Mouse (Mus musculus) A20 (cell line): ENCODE measurements around the gene Oas2.
A peak's percentile ranks its signal among the peaks of the same experiment; 100 is the strongest.

Experiments used
- DNase-seq: peaks from one replicate; pipeline ENCODE4 v3.0.0-alpha.2; 2011; ENCODE audit warnings: low read depth, low spot score

Gene Oas2

GRCm38 (mm10) chr5:120732740-120733139 is 16.9 kb downstream of the Oas2 start:
- no peak for DNase-seq

DNA sequence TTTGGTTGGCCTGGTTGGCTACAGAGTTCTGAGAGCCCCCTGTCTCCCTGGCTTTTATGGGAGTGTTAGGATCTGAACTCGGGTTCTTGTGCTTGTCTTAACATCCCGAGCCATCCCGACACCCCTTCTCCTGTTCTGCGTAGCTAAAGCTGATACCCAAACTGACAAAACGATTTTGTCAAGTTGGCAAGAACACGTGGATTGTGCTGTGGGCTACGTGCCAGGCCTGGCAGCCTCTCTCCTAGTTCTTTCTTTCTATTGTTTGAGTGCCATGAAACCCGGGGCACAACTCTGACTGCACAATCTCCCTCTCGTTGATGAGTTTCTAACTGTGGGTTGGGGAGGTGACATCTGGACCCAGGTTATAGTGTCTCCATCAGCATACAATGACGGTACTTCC is 20.3 kb downstream of the Oas2 start:
- DNase-seq: no peak

DNA sequence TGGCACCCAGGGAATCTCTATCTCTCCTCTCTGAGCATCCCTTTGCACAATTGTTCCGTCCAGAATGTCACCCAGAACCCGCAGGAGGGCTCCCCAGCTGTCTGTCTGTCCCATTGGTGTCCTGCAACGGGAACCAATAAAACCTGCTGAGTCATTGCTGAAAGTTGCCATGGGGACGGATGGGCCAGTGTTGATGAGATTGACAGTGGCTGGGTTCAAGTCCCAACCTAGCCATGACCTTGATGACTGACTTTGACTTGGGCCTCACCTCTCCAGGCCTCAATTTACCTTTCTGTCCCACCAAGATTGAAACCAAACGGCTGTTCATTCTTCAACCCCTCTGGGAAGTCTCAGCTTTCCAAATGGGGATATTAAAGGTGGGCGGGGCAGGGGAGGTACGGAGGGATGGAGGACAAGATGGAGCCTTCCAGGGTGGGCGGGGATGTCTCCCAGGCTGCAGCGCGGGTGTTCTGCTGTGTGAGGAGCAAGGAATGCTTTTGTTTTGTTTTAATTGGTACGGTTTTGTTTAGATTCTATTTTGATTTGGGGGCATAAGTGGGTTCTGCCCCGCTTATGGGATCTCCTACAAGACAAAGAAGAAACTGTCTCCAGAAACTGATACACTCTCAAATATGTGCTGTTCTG is 23.7 kb downstream of the Oas2 start:
- DNase-seq: no peak

DNA sequence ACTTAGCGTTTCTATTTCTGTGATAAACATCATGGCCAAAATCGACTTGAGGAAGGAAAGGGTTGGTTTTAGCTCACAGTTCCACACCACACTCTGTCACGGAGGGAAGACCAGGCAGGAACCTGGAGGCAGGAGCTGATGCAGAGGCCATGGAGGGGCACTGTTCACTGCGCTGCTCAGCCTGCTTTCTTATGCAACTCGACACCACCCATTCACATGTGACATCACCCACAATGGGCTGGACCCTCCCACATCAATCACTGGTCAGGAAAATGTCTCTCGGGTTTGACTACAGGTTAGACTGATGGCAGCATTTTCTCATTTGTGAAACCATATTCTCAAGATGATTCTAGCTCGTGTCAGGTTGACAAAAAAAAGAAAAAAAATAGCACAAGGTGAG is 28.6 kb downstream of the Oas2 start:
- DNase-seq: no peak

GRCm38 (mm10) chr5:120718600-120719378 is 30.9 kb downstream of the Oas2 start:
- DNase-seq: no peak

DNA sequence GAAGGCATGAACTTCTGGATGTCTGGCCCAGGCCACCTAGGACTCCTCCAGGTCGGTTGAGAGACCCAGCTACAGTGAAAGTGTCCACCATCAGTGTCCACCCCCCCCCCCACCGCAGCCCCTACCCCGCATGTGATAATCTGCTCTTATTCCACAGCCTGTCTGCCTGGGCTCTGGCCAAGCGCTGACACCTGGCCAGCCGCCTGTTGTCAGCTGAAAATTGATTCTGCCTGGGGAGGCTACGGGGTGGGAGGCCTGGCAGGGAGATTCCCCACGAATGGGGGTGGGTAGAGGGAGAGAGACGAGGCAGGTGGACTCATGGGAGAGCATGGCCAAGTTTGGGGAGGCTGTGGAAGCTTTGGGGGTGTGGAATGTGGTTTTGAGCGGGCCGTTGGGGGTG is 32.5 kb downstream of the Oas2 start:
- no peak for DNase-seq

DNA sequence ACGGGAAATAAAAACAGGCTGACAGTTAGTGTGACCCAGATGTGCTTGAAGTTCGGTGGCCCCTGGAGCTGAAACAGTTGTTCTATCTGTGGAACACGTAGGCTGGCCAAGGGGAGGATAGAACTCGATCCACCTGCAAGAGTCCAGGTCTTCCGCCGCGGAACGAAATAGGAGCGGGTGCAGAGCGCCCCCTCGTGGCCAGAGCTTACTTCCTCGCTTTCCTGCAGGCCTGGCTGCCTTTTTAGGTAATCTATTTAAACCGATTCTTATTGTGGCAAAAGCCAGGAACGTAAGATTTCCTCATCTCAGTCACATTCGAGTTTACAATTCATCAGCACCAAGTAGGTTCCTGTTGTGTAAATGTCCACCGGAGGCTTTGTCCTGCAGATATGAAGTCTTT is 35.3 kb downstream of the Oas2 start:
- DNase-seq: peak; percentile 80

- DNase-seq: no peak
Measured at GRCm38 (mm10) chr5:120712721-120713120, 36.9 kb downstream of the Oas2 start.

GRCm38 (mm10) chr5:120711827-120712226 is 37.8 kb downstream of the Oas2 start, which contains the start of gene Dtx1:
Gene Dtx1, minus strand, starts transcription at chr5:120711927.
- DNase-seq: no peak

- DNase-seq: no peak
Measured at GRCm38 (mm10) chr5:120711416-120711815, 38.2 kb downstream of the Oas2 start.

- DNase-seq: no peak
Measured at GRCm38 (mm10) chr5:120710826-120711248, 38.8 kb downstream of the Oas2 start.

DNA sequence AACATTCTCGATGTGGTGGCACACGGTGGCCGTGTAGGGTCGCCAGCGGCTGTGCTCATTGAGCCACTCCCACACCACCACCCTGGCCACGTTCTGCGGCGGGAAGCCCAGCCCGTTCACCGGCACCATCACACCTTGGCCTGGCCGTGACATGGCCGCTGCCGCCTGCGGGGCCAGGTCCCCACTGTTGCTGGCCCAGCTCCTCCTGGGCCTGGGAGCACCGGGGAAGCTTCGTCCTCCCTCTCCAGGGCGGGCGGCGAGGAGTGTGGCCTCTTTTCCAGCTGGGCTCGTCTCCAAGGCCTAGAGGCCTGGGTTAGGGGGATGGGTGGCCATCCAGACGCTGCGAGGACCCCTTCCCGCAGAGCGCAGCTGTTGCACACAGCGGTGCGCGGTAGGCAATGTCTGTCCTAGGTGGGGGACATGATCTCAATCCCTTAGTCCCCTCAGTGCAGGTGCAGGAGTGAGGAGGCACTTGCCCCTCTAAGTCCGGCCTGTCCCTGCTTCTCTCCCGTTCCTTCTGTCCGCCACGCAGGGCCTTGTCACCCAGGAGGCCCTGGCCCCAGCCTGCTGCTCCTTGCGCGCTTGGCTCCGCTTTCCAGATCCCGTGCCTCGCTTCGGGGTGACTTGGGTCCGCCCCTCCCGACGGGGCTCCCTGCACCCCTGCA is 39.4 kb downstream of the Oas2 start:
- DNase-seq: no peak

DNA sequence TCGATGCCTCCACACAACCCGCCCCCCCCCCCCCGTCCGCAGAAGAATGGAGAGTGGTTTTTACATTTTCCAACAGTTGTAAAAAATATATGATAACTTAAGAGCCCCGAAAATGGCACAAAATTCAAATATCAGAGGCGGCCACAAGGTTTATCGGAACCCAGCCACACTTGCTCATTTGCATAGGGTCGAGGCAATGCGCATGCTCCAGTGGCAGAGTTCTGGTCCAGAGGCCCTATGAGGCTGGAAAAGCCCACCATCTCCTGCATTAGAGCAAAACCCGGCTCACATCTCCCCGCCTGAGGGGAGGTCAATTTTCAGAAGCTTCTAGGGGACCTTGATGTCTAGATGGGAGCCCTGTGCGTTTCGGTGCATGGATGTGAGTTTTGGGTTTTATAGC is 42.7 kb downstream of the Oas2 start:
- DNase-seq: no peak

- peak; percentile 27 for DNase-seq
Measured at GRCm38 (mm10) chr5:120706541-120706940, 43.1 kb downstream of the Oas2 start.

- DNase-seq: peak; percentile 35
Measured at GRCm38 (mm10) chr5:120704421-120704820, 45.2 kb downstream of the Oas2 start.

DNA sequence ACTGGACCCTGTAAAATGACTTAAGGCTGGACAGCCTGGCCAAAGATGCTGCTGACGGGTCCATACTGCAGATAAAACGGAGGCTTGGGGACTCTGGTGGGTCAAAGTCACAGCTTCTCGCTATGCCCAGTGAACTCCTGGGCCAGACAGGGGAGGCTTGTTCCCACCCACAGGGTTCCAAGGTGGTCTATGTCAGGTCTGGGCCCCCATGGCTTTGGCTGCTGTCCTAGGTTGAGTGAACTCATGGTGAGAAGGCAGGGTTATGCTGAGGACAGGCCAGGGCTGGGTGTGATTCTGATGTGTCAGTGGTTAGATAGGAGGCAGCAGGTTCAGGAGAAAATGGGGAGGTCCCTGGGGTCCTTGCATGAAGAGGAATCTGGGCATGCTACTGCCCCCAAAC is 46.0 kb downstream of the Oas2 start:
- no peak for DNase-seq

DNA sequence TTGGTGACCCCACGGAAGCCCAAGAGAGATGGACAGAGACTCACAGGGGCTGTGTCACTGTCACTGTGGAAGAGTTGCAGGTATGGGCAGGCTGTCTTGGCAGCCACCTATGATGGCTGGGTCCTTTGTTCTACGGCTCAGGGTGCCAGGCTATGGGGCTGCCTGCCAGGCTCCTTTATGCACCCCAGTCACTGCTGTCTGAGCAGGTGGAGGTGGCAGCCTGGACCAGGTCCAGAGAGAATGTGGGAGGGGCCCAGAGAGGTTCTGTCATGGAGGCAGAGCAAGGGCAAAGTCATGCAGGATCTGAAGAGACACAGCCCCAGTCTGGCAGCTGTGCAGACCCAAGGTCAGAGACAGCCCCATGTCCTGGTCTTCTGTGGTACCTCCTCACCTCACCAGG is 46.7 kb downstream of the Oas2 start:
- DNase-seq: no peak

DNA sequence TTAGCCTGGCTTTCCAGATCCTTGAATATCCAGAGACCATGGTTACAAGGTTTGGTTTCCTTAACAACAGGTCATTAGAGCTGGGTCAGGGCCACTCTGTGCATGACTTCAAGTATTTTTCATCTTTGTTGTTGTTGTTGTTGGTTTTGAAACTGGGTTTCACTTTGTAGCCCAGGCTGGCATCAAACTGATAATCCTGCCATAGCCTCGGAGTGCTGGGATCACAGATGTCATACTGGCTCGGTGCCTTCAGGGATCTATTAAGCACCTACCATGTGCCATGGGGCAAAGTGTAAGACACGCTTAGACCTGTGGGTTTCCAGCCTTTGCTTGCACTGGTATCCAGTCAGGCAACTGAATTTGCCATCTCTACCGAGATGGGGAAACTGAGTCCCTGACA is 47.2 kb downstream of the Oas2 start:
- DNase-seq: no peak

- DNase-seq: no peak
Measured at GRCm38 (mm10) chr5:120700996-120701790, 48.5 kb downstream of the Oas2 start.

DNA sequence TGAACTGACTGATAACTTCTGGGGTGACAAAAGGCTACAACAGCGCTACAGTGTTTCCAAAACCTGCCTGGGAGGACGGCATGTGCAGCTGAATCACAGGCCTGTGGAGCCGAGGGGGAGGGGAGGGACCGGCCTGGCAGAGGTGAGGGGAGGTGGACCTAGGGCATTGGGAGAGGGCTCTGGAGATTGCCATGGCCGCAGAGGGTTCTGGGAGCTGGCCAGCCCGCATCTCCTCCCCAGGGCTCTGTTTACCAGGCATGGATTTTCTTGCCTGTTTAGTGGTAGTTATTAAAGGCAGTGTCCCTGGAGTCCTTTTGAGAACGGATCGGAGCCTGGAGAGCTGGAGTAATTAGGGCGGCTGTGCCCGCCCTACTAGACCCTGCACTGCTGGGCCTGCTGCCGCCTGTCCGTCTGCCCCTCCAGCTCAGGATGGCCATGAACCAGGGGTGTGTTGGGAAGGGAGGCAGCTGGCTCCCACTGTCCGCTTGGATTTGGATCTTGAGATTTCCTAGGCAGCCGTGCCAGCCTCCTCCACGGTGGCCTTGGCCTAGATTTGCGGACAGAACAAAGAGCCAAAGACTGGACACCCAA is 50.8 kb downstream of the Oas2 start:
- DNase-seq: no peak

- no peak for DNase-seq
Measured at GRCm38 (mm10) chr5:120698181-120698580, 51.5 kb downstream of the Oas2 start.

GRCm38 (mm10) chr5:120696865-120697264 is 52.8 kb downstream of the Oas2 start:
- DNase-seq: no peak
